Mouse (Mus musculus): ENCODE data around the gene Tubb4b.
A peak's percentile ranks its signal among the peaks of the same experiment; 100 is the strongest.
"Not testable (repeated sequence)": the region's sequence is repeated elsewhere in the genome, so short reads cannot be mapped to it uniquely, and the experiment has no call there.

The Tubb4b gene

DNA sequence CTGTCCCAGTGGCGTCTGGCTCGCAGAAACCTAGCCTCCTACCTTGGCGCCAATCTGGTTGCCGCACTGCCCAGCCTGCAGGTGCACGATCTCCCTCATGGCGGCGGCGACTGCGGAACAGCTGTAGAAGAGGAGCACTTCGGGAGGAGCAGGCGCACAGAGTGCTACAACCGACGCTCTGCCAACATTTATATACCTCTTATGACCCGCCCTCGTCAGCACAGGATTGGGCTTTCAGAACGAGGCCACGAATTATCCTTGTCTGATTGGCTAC is at the start of gene Tubb4b:
TSS of gene Tubb4b (minus strand) at position 211 of the 274 bp plus-strand sequence.
- ATAC-seq (ENCODE audit: insufficient number of reproducible peaks, low FRiP score, low TSS enrichment): no peak

DNA sequence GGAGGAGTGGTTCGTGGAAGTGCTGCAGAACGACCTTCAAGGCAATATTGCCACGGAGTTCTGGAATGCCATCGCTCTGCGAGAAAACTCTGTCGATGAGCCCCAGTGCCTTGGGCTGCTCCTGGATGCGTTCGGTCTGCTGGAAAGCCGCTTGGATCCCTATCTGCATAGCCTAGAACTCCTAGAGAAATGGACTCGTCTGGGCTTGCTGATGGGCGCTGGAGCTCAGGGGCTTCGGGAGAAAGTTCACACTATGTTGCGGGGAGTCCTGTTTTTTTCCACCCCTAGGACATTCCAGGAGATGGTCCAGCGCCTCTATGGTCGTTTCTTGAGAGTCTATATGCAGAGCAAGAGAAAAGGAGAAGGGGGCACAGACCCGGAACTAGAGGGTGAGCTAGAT is 48.5 kb upstream of the Tubb4b start:
- no peak for ATAC-seq (ENCODE audit: insufficient number of reproducible peaks, low FRiP score, low TSS enrichment)

DNA sequence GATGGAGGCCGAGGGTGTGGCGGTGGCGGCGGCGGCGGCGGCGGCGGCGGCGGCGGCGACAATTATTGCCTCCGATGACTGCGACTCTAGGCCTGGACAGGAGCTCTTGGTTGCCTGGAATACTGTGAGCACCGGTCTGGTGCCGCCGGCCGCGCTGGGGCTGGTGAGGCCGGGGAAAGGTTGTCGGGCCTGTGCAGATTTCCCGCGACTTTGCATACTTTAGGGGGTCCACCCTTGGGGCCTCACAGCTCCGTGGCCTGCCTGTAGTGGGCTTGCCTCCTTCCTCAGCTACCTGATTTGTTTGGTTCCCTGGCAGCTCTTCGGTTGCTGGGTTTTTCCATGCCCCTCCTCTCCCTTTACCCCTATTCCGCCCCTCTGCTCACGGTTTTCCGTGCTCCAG is 48.0 kb upstream of the Tubb4b start:
- peak; percentile 19; the same call in 1 of the 2 replicates for ATAC-seq (ENCODE audit: insufficient number of reproducible peaks, low FRiP score, low TSS enrichment)

DNA sequence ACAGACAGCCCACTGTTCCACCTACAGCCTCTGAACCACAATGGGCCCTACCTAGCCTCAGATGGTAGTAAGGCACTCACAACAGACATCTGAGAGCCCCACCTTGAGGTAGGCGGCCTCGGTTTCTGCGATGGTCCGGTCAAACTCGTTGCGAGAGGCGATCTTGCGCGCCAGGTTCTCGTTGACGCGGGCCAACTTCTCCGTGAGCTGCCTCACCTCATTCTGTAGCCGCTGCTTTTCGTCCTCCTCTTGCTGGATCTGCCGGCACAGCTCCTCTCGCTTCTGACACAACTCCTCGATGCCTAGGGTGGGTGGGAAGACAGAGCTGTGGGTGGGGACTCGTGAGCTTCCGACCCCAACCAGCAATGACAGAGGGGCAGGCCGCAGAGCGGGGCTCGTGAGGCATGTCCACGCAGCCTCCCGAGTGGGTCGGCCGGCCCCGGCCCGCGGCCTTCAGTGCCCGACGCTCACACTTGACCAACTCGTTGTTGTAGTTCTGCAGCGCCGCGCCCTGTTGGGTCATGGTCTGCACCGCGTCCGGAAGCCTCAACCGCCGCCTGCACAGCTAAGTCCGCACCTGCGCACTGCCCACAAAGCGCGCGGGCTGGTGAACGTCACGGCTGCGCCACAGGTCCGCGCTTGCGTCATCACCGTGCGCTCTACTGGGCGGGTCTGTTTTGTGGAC is 47.5 kb upstream of the Tubb4b start, which contains the start of the genes Ssna1 and Anapc2:
TSS of gene Ssna1 (minus strand) at position 612 of the 685 bp plus-strand sequence.
TSS of gene Anapc2 (plus strand) at position 652 of the 685 bp plus-strand sequence.
- peak; percentile 75 for ATAC-seq (ENCODE audit: insufficient number of reproducible peaks, low FRiP score, low TSS enrichment)

DNA sequence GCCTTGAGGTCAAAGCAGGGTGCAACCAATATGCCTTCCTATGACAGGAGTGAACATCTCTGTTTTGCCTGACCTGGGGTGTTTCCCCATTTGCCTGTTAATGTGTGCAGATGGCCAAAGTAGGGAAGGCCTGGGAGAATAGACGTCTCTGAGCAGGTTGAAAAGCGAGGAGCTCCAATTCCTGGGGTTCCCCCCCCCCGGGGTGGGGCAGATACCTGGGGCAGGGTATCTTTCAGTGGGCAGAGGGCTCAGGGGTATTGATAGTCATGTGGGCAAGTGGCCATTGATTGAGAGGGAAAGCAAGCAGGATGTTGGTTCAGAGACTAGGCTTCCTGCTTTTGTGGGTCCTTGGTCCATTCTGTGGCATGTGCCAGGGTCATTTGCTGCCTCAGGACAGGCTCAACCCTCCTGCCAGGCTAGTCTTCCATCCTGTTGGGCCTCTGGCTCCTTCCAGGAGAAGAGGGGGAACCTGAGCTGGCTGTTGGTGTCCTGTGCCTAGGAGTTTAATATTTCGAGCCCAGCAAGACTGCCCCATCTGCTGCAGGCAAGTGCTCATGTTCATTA is 43.3 kb upstream of the Tubb4b start:
- no peak for ATAC-seq (ENCODE audit: insufficient number of reproducible peaks, low FRiP score, low TSS enrichment)

- no peak for ATAC-seq (ENCODE audit: insufficient number of reproducible peaks, low FRiP score, low TSS enrichment)
These were observed 42.7 kb upstream of the Tubb4b start for GRCm38 (mm10) chr2:25267241-25267640.

DNA sequence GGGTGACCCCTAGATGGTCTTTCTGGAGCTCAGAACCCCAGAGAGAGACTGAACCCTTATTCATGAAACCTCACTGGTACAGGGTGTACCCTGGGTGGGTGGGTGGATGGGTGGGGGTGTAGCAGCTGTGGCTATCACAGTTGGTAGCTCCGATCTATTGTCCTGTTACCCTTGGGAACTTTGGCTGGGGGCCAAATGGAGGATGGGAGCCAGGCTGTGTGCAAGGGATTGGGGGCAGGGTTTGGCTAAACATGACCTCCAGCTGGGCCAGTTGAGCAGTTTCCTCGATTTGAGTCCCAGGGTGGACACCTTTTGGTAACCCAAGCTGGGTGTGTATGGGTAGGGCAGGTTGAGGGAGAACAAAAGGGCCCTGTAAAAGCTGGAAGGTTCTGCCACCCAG is 42.2 kb upstream of the Tubb4b start:
- ATAC-seq (ENCODE audit: insufficient number of reproducible peaks, low FRiP score, low TSS enrichment): no peak

GRCm38 (mm10) chr2:25265897-25266656 is 41.6 kb upstream of the Tubb4b start:
- ATAC-seq (ENCODE audit: insufficient number of reproducible peaks, low FRiP score, low TSS enrichment): peak; percentile 65

DNA sequence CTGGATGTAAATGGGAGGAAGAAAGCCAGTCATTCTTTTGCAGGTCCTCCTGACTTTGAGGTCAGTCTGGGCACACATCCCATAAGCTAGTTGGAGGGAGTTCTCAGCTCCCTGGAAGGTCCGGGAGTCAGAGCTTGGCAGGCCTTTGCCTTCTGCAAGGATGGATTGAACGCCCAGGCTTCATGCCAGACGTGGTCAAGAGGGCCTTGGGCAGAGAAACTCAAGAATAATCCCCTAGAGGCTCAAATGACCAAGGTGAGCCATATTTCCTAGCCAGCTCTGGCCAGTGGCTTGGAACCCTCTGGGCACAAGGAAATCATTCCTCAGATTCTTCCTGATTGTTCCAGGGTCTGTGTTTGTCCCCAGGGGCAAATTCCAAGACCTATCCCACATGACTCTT is 40.3 kb upstream of the Tubb4b start:
- ATAC-seq (ENCODE audit: insufficient number of reproducible peaks, low FRiP score, low TSS enrichment): no peak

DNA sequence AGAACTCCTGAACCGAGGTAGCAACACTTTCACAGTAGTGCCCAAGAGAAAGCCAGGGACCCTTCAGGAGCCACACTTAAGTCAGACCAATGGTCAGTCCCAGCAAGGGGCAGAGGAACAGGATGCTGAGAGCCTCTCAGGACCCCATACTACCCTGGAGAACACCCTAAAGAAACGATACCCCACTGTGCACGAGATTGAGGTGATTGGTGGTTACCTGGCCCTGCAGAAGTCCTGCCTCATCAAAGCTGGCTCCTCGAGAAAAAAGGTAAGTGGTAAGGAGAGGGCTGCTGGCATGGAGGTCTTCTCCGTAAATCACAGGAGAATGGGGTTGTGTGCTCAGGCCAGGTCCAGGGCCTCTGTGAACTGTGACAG is 39.8 kb upstream of the Tubb4b start:
- no peak for ATAC-seq (ENCODE audit: insufficient number of reproducible peaks, low FRiP score, low TSS enrichment)

DNA sequence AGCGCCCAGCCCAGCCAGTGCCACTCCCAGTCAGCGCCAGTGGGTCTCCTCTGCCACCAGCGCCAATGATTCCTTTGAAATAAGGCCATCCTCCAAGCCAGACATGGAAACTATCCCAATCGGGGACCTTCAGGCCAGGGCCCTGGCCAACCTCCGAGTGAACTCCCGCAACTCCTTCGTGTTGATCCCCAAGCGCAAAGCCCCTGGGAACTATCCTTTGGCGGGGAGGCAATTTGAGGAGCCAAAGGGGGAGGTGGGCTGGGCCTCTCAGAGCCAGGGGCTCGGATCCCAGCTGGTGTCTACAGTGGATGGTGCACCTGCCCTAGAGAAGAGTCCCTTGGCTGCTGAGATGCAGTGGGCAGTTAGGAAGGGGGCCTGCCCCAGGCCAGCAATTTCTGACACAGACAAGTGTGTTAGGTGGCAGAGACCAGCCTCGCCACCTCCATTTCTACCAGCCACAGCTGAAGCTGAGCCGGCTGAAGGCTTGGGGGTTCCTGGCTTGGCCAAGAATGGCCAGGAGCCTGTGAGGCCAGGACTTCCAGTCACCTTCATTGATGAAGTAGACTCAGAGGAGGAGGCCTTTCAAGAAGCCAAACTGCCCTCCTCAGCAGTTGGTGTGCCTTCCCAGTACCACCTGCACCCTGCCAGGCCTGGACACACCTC is 39.3 kb upstream of the Tubb4b start:
- no peak for ATAC-seq (ENCODE audit: insufficient number of reproducible peaks, low FRiP score, low TSS enrichment)

DNA sequence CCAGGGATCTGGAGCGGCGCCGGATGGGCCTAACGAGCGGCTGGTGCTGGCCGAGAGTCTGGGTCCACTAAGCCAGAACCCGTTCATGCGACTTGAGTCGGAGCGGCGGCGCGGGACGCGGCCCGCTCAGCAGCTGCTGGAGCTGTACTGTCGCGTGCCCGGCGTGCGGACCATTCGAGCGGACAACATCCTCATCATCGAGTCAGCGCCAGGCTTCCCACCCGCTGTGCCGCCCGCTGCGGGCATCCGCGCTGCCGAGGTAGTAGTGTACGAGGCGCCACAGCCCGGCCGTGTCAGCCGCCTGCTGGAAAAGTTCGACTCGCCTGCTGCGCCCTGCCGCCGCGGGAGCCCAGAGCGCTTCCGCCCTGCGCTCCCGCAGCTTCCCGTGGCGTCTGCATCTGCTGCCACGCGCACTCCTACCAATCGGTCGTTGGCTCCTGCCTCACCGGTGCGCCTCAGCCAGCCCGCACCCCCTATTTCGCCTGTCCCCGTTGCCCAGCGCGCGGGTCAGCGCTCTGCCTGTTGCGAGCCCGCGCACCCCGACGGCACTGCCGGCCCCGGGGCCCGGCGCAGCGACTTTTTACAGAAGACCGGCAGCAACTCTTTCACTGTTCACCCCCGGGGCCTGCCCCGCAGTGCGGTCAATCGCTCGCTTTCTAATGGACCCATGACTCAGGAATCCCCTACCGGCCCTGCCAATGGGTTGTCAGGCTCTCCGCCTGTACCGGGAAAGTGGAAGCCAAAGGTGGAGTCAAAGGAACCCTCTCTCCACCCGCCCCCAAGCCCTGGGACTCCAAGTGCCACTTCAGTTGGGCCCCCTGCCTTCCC is 38.5 kb upstream of the Tubb4b start:
- no peak for ATAC-seq (ENCODE audit: insufficient number of reproducible peaks, low FRiP score, low TSS enrichment)

DNA sequence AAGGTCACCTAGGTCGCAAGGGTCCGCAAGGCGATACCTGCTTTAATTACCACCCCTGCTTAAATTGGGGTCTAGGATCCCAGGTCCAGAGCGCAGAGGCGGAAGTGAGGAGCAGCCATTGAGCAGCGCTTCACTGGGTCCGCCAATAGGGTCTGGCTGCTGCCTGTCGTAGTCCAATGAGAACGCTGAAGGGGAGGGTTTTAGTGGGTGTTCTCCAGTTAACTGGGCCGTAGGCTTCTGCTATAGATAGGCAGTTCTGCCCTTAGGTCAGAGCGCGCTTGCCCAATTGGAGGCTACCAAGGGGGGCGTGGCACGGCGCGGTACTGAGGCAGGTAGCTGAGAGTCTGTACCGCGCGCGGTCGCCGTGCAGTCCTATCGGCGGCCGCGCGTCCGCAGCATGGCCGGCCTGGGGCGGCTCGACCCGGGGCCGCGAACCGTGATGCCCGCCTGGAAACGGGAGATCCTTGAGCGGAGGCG is 37.8 kb upstream of the Tubb4b start, which contains the start of gene Tprn:
TSS of gene Tprn (plus strand) at position 328 of the 477 bp plus-strand sequence.
- ATAC-seq (ENCODE audit: insufficient number of reproducible peaks, low FRiP score, low TSS enrichment): peak; percentile 88

DNA sequence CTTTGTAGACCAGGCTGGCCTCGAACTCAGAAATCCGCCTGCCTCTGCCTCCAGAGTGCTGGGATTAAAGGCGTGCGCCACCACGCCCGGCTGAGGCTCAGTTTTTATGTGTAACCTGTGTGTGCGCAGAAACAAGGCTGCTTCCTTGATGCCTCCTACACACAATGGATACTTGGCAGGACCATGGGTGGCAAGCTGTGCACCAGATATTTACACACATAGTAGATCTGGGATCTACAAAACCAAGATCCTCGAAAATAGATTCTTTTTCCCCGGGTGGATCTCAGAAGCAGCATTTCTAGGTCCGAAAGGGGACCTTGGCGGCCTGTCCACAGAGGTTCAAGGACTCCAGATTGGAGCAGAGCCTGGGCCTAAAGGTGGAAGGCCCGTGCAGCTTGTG is 37.4 kb upstream of the Tubb4b start:
- ATAC-seq (ENCODE audit: insufficient number of reproducible peaks, low FRiP score, low TSS enrichment): no peak

- no peak for ATAC-seq (ENCODE audit: insufficient number of reproducible peaks, low FRiP score, low TSS enrichment)
These were observed 34.4 kb upstream of the Tubb4b start for GRCm38 (mm10) chr2:25258887-25259286.

- ATAC-seq (ENCODE audit: insufficient number of reproducible peaks, low FRiP score, low TSS enrichment): not testable (repeated sequence)
These were observed 32.7 kb upstream of the Tubb4b start for GRCm38 (mm10) chr2:25257250-25257649.

DNA sequence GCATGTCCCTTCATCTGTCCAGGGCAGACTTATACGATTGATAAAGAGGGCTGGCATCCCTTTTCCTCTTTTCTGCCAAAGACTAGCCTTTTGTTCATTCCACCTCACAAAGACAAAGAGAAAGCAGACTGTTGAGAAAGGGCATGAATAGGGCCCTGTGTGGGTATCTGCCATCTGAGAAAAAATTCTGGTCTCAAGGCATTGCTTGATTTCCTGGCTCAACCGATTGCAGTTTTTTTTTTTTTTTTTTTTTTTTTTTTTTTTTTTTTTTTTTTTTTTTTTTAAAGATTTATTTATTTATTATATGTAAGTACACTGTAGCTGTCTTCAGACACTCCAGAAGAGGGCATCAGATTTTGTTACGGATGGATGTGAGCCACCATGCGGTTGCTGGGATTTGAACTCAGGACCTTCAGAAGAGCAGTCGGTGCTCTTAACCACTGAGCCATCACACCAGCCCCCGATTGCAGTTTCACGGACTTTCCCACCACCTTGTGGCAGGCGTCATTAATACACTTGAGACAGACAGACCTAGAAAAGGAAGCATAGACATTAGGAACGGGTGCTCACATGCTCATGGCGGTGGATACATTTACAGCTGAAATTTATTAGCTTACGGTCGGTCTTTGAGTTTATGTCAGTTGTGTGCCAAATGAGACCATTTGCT is 32.1 kb upstream of the Tubb4b start:
- ATAC-seq (ENCODE audit: insufficient number of reproducible peaks, low FRiP score, low TSS enrichment): not testable (repeated sequence)

- ATAC-seq (ENCODE audit: insufficient number of reproducible peaks, low FRiP score, low TSS enrichment): peak; percentile 83; the same call in 1 of the 2 replicates
These were observed 30.8 kb upstream of the Tubb4b start, which contains the start of gene Tmem203 for GRCm38 (mm10) chr2:25255284-25255779. Gene Tmem203, plus strand, starts transcription at chr2:25255439.

- ATAC-seq (ENCODE audit: insufficient number of reproducible peaks, low FRiP score, low TSS enrichment): no peak
These were observed 27.8 kb upstream of the Tubb4b start for GRCm38 (mm10) chr2:25252331-25252730.

All from cerebellum, adult (tissue).